Mouse (Mus musculus): Measurements from ENCODE around the gene Map3k7cl. TPM values are rescaled to one million over a fixed set of nuclear protein-coding genes. Genes with fewer than 3 reads are reported as not detected.

Gene Map3k7cl
- polyA plus RNA-seq, 1 experiment from 2014 or later = not detected

DNA sequence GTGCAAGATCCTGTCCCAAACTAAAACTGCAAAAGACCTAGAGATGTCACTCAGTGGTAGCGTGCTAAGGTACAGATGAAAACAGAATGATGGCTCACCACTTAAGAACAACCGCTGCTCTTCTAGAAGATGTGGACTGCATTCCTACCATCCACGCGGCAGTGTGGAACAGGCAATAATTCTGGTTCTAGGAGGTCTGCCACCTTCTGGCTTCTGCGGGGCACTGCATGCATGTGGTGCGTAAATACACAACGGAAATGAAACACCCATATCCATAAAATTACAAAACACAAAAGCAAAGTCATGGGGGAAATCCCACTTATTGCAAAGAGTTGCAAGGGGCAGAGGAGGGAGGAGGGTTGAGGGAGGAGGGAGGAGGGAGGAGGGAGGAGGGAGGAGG is 25.8 kb downstream of the Map3k7cl start:
- H3K9ac ChIP-seq (ENCODE audit: low read length) = no peak overlapping the region
- no peaks in the 10 kb centered on the region for H3K27me3 ChIP-seq (replicated peaks; ENCODE audit: control insufficient read depth, insufficient read depth, low read length)
- ATAC-seq (no peak), DNase-seq (ENCODE audit: low spot score) (no peak)
- H3K4me1 ChIP-seq (ENCODE audit: control insufficient read depth, insufficient read depth, low read length) = no peaks in the 10 kb centered on the region
- H3K36me3 ChIP-seq (ENCODE audit: control insufficient read depth, insufficient read depth, low read length) = no peaks in the 10 kb centered on the region
- no peaks in the 10 kb centered on the region for H3K9me3 ChIP-seq (replicated peaks; ENCODE audit: control insufficient read depth, low read length)
- no peak overlapping the region for H3K4me3 ChIP-seq (ENCODE audit: low read depth, low read length)
- H3K27ac ChIP-seq (ENCODE audit: low read depth, low read length) = no peak overlapping the region
- H3K4me2 ChIP-seq (ENCODE audit: low read length) = no peak overlapping the region
- WGBS = 85% methylated on average over 7 of the region's 7 CpGs

DNA sequence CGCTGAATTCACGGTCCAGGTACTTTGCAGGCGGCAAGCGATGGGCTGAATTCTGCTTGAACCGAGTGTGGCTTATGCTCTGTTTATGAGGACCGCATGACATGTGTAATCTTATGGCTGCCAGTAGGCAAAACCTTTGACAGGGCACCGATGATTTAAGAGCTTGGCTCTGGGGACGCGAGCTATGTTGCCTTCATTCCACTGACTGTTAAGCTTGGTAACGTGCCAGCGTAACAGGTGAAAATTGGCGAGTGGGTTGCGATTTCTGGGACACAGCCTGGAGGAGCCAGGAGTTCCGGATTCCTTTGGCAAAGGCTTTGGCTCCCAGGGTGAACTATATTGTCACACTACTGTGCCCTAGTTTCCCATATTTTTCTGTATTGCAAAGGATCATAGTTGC is 26.3 kb downstream of the Map3k7cl start:
- no peaks in the 10 kb centered on the region for H3K4me1 ChIP-seq (ENCODE audit: control insufficient read depth, insufficient read depth, low read length)

GRCm38 (mm10) chr16:87582776-87583175 is 29.6 kb downstream of the Map3k7cl start:
- no peaks in the 10 kb centered on the region for H3K36me3 ChIP-seq (ENCODE audit: control insufficient read depth, insufficient read depth, low read length)
- no peak overlapping the region for H3K4me3 ChIP-seq (ENCODE audit: low read depth, low read length)
- no peaks in the 10 kb centered on the region for H3K4me1 ChIP-seq (ENCODE audit: control insufficient read depth, insufficient read depth, low read length)
- no peak overlapping the region for H3K27ac ChIP-seq (ENCODE audit: low read depth, low read length)
- no peak overlapping the region for H3K9ac ChIP-seq (ENCODE audit: low read length)
- WGBS = 92% methylated on average over 6 of the region's 6 CpGs
- H3K9me3 ChIP-seq (replicated peaks; ENCODE audit: control insufficient read depth, low read length) = no peaks in the 10 kb centered on the region
- H3K27me3 ChIP-seq (replicated peaks; ENCODE audit: control insufficient read depth, insufficient read depth, low read length) = no peaks in the 10 kb centered on the region
- ATAC-seq (no peak), DNase-seq (ENCODE audit: low spot score) (no peak)
- H3K4me2 ChIP-seq (ENCODE audit: low read length) = no peak overlapping the region

More for the DNA sequence above, 26.3 kb downstream of the Map3k7cl start:
- H3K27me3 ChIP-seq (replicated peaks; ENCODE audit: control insufficient read depth, insufficient read depth, low read length) = no peaks in the 10 kb centered on the region
- WGBS = 70% methylated on average over 14 of the region's 14 CpGs
- no peaks in the 10 kb centered on the region for H3K9me3 ChIP-seq (replicated peaks; ENCODE audit: control insufficient read depth, low read length)
- H3K36me3 ChIP-seq (ENCODE audit: control insufficient read depth, insufficient read depth, low read length) = no peaks in the 10 kb centered on the region
- DNase-seq (ENCODE audit: low spot score) = peak; percentile 26
- no peak overlapping the region for H3K9ac ChIP-seq (ENCODE audit: low read length)
- ATAC-seq = no peak
- no peak overlapping the region for H3K27ac ChIP-seq (ENCODE audit: low read depth, low read length)
- no peak overlapping the region for H3K4me3 ChIP-seq (ENCODE audit: low read depth, low read length)
- H3K4me2 ChIP-seq (ENCODE audit: low read length) = no peak overlapping the region

DNA sequence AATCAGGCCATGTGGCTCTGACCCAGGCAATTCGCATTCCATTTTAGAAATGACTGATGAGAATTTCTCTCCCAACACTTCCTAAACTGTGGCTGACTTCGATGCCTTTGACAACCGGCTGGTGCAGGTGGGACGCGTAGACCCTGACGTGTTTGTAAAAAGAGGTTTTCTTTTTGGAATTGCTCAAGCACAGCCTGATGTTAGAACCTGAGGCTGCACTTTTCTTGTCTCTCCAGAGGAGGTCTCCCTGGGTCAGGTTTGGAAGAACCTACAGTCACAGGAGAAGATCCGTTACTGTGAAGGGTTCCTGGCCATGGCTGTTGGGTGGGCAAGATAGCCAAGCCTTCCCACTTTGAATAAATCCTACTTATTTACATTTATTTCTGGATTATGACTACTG is 31.5 kb downstream of the Map3k7cl start:
- Histone ChIP-seq H3K36me3 (ENCODE audit: control insufficient read depth, insufficient read depth, low read length) (no peaks in the 10 kb centered on the region), H3K27me3 (replicated peaks; ENCODE audit: control insufficient read depth, insufficient read depth, low read length) (no peaks in the 10 kb centered on the region), H3K4me1 (ENCODE audit: control insufficient read depth, insufficient read depth, low read length) (no peaks in the 10 kb centered on the region), H3K4me2 (ENCODE audit: low read length) (no peak overlapping the region), H3K27ac (ENCODE audit: low read depth, low read length) (no peak overlapping the region), H3K4me3 (ENCODE audit: low read depth, low read length) (no peak overlapping the region), H3K9me3 (replicated peaks; ENCODE audit: control insufficient read depth, low read length) (no peaks in the 10 kb centered on the region), H3K9ac (ENCODE audit: low read length) (no peak overlapping the region)
- no peak for DNase-seq (ENCODE audit: low spot score)
- ATAC-seq = no peak
- 89% methylated on average over 7 of the region's 7 CpGs for WGBS

DNA sequence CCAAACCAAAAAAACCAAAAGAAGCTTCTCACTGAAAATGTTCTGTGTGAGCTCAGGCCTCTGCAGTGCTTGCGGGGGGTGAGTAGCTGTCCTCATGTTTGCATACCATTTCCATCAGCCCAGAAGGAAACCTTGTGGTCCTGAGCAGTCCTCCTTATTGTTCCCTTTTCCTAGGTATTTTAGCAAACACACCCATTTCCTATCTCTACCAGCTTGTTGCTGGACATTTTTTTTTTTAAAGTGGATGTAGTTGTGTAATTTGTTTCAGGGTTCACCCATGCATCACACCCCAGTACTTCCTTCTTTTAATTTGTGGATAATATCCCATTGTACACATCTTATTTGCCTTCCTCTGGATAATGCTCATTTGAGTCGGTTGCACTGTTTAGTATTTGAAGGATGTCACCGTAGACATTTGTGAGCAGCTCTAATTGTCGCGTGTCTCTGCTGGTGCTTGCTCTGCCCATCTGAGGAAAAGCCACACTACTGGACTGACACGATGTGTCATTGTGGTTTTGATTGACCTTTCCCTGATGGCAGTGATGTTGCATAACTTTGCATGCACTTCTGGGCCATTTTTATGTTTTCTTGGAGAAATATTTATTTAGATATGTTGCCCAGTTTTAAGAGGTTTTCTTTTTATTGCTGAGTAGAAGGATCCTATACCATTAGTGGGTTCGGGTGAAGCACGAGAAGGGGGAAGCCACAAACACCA is 32.6 kb downstream of the Map3k7cl start:
- no peaks in the 10 kb centered on the region for H3K4me1 ChIP-seq (ENCODE audit: control insufficient read depth, insufficient read depth, low read length)
- no peak overlapping the region for H3K27ac ChIP-seq (ENCODE audit: low read depth, low read length)
- H3K4me2 ChIP-seq (ENCODE audit: low read length) = no peak overlapping the region
- no peaks in the 10 kb centered on the region for H3K27me3 ChIP-seq (replicated peaks; ENCODE audit: control insufficient read depth, insufficient read depth, low read length)
- no peaks in the 10 kb centered on the region for H3K9me3 ChIP-seq (replicated peaks; ENCODE audit: control insufficient read depth, low read length)
- H3K36me3 ChIP-seq (ENCODE audit: control insufficient read depth, insufficient read depth, low read length) = no peaks in the 10 kb centered on the region
- ATAC-seq (no peak), DNase-seq (ENCODE audit: low spot score) (no peak)
- no peak overlapping the region for H3K9ac ChIP-seq (ENCODE audit: low read length)
- WGBS = 92% methylated on average over 8 of the region's 8 CpGs
- H3K4me3 ChIP-seq (ENCODE audit: low read depth, low read length) = no peak overlapping the region

DNA sequence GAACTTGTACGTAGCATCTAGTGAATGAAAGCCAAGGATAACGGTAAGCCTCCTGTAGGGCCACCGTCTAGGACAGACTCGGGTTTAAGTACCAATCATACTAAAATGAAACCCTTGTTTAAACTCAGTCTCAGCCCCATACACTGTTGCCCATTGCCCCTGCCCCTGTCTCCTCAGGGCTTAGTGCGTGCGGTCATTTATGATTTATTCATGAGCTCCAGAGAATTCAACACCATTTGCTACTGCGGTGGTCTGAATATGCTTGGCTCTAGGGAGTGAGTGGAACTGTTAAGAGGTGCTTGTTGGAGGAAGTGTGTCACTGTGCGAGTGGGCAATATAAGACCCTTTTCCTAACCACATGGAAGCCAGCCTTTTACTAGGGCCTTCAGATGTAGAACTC is 34.7 kb downstream of the Map3k7cl start:
- Histone ChIP-seq H3K9ac (ENCODE audit: low read length) (no peak overlapping the region), H3K27me3 (replicated peaks; ENCODE audit: control insufficient read depth, insufficient read depth, low read length) (no peaks in the 10 kb centered on the region), H3K36me3 (ENCODE audit: control insufficient read depth, insufficient read depth, low read length) (no peaks in the 10 kb centered on the region), H3K4me2 (ENCODE audit: low read length) (no peak overlapping the region), H3K4me1 (ENCODE audit: control insufficient read depth, insufficient read depth, low read length) (no peaks in the 10 kb centered on the region), H3K9me3 (replicated peaks; ENCODE audit: control insufficient read depth, low read length) (no peaks in the 10 kb centered on the region), H3K27ac (ENCODE audit: low read depth, low read length) (no peak overlapping the region), H3K4me3 (ENCODE audit: low read depth, low read length) (no peak overlapping the region)
- no peak for ATAC-seq
- 63% methylated on average over 8 of the region's 8 CpGs for WGBS
- no peak for DNase-seq (ENCODE audit: low spot score)

- H3K4me1 ChIP-seq (ENCODE audit: control insufficient read depth, insufficient read depth, low read length) = no peaks in the 10 kb centered on the region
- WGBS = 83% methylated on average over 10 of the region's 10 CpGs
- H3K36me3 ChIP-seq (ENCODE audit: control insufficient read depth, insufficient read depth, low read length) = no peaks in the 10 kb centered on the region
- no peaks in the 10 kb centered on the region for H3K27me3 ChIP-seq (replicated peaks; ENCODE audit: control insufficient read depth, insufficient read depth, low read length)
- H3K27ac ChIP-seq (ENCODE audit: low read depth, low read length) = no peak overlapping the region
- no peak overlapping the region for H3K9ac ChIP-seq (ENCODE audit: low read length)
- no peak overlapping the region for H3K4me2 ChIP-seq (ENCODE audit: low read length)
- no peak for DNase-seq (ENCODE audit: low spot score)
- no peaks in the 10 kb centered on the region for H3K9me3 ChIP-seq (replicated peaks; ENCODE audit: control insufficient read depth, low read length)
- no peak overlapping the region for H3K4me3 ChIP-seq (ENCODE audit: low read depth, low read length)
- ATAC-seq = no peak
These were observed 41.0 kb downstream of the Map3k7cl start for GRCm38 (mm10) chr16:87594145-87594544.

GRCm38 (mm10) chr16:87595149-87595548 is 42.0 kb downstream of the Map3k7cl start:
- no peak for DNase-seq (ENCODE audit: low spot score)

GRCm38 (mm10) chr16:87602717-87603526 is 49.8 kb downstream of the Map3k7cl start:
- no peak overlapping the region for H3K27ac ChIP-seq (ENCODE audit: low read depth, low read length)
- H3K4me1 ChIP-seq (ENCODE audit: control insufficient read depth, insufficient read depth, low read length) = no peaks in the 10 kb centered on the region
- H3K4me2 ChIP-seq (ENCODE audit: low read length) = no peak overlapping the region
- no peaks in the 10 kb centered on the region for H3K9me3 ChIP-seq (replicated peaks; ENCODE audit: control insufficient read depth, low read length)
- DNase-seq (ENCODE audit: low spot score) (no peak), ATAC-seq (no peak)
- H3K4me3 ChIP-seq (ENCODE audit: low read depth, low read length) = no peak overlapping the region
- H3K9ac ChIP-seq (ENCODE audit: low read length) = no peak overlapping the region
- no peaks in the 10 kb centered on the region for H3K27me3 ChIP-seq (replicated peaks; ENCODE audit: control insufficient read depth, insufficient read depth, low read length)
- no peaks in the 10 kb centered on the region for H3K36me3 ChIP-seq (ENCODE audit: control insufficient read depth, insufficient read depth, low read length)
- 78% methylated on average over 17 of the region's 17 CpGs for WGBS

More at GRCm38 (mm10) chr16:87595149-87595548, 42.0 kb downstream of the Map3k7cl start:
- H3K27ac ChIP-seq (ENCODE audit: low read depth, low read length) = no peak overlapping the region
- H3K4me3 ChIP-seq (ENCODE audit: low read depth, low read length) = no peak overlapping the region
- H3K27me3 ChIP-seq (replicated peaks; ENCODE audit: control insufficient read depth, insufficient read depth, low read length) = no peaks in the 10 kb centered on the region
- no peaks in the 10 kb centered on the region for H3K4me1 ChIP-seq (ENCODE audit: control insufficient read depth, insufficient read depth, low read length)
- no peak overlapping the region for H3K4me2 ChIP-seq (ENCODE audit: low read length)
- no peak overlapping the region for H3K9ac ChIP-seq (ENCODE audit: low read length)
- H3K9me3 ChIP-seq (replicated peaks; ENCODE audit: control insufficient read depth, low read length) = no peaks in the 10 kb centered on the region
- WGBS = 83% methylated on average over 10 of the region's 12 CpGs
- ATAC-seq = no peak
- H3K36me3 ChIP-seq (ENCODE audit: control insufficient read depth, insufficient read depth, low read length) = no peaks in the 10 kb centered on the region
